Mouse (Mus musculus) gastrocnemius, postnatal 36 days (tissue): ENCODE data around the gene Cacna1e. TPM values are rescaled to one million over a fixed set of nuclear protein-coding genes. Genes with fewer than 3 reads are reported as not detected.

ENCODE experiments used
- DNase-seq, 2 experiments: peaks; one replicate each; pipeline ENCODE4 v3.0.0; 2022
- intact Hi-C: fragments of 180-260 bp; cut with DNase I; formaldehyde crosslinking; loops from one replicate; pipeline ENCODE4 v1.15.1; 2025
- total RNA-seq, 2 experiments: library from RNA; stranded (reverse); gene quantifications; 2 replicates each; pipeline ENCODE4 v1.2.3; 2021

Cacna1e gene
- total RNA-seq, 2 experiments from 2014 or later: 0.02 to 0.28 TPM

DNA sequence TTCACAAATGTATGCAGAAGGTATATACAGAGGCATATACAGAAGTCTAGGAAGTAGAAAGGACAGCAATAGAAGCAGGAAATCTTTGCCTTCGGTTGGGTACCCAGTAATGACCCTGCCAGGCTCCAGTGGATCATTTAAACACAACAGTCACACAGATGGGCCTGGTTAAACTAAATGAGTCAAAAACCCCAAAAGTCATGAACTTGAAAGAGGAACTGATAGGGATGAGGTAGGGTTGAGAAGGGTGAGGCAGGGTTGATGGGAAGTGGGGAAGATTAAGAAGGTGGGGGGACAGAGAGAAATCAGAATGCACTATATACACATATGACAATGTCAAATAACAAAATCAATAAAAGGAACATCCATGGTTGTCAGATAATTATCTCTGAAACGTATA lies 347.5 kb downstream of the Cacna1e start:
- DNase-seq: no peak
- intact Hi-C loops: no loop called here

- intact Hi-C loops: no loop called here
- no peak for DNase-seq
These were observed 351.0 kb downstream of the Cacna1e start for GRCm38 (mm10) chr1:154532987-154533940.

- intact Hi-C loops: no loop called here
- DNase-seq: no peak
These were observed 354.6 kb downstream of the Cacna1e start for GRCm38 (mm10) chr1:154529666-154530065.

DNA sequence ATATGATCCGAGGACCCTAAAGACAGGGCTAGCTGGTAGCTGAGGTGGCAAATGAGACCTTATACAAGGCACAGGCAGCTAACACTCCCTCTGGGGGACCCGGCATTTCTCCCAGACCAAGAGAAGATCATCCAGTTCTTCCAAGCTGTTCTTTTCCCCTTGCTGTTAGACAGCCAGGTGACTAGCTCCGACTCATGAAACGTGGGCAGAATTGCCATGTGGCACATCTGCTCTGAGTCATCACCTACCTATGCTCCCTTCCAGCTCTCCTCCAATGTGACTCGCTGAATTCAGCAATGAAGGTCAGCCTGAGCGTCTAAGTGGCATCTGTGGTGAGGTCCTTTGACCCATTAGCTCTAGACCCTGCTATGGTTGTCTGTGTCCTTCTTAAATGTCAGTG lies 355.5 kb downstream of the Cacna1e start:
- DNase-seq: no peak
- intact Hi-C loops: no loop called here

GRCm38 (mm10) chr1:154520715-154521114 lies 363.6 kb downstream of the Cacna1e start:
- intact Hi-C loops: no loop called here
- no peak for DNase-seq

DNA sequence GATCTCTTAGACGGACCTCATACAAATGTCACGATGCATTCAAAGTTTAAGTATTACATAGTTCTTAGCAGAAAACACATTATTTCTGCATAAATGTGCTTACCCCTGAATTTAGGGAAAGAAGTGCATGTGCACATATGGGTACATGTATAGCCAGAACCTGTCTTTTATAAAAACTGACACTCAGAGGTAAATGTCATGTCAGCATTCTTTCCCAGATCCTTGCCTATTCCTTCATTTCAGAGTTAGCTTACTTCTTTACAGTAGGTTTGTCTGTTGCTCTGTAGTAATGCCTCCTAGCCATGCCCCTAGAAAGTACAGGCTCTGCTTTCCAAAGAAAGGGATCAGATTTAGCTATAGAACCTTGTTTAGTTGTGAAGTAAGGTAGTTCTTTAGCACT lies 369.0 kb downstream of the Cacna1e start:
- intact Hi-C loops: no loop called here
- DNase-seq: no peak

- intact Hi-C loops: no loop called here
- no peak for DNase-seq
These were observed 372.6 kb downstream of the Cacna1e start for GRCm38 (mm10) chr1:154511736-154512135.

DNA sequence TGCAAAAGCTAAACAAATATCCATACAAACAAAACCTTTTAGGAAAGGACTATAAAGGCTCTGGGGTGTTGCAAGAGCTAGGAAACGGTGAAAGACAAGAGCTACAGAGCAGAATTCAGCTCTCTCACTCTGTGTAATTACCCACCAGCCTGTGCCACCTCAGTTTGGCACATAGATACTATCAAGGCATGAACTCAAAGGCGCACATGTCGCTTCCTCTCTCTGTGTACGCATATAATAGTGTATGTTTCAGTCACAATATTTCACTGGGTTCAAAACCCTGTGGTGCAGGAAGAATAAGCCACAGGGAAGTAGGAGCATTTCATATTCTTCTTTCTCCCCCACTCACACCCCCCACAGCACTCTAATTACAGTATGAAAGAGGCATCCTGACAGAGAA lies 380.3 kb downstream of the Cacna1e start:
- DNase-seq: no peak
- intact Hi-C loops: no loop called here

- intact Hi-C loops: no loop called here
- DNase-seq: no peak
These were observed 383.4 kb downstream of the Cacna1e start for GRCm38 (mm10) chr1:154500869-154501268.

GRCm38 (mm10) chr1:154500187-154500866 lies 384.0 kb downstream of the Cacna1e start:
- intact Hi-C loops: no loop called here
- no peak for DNase-seq

DNA sequence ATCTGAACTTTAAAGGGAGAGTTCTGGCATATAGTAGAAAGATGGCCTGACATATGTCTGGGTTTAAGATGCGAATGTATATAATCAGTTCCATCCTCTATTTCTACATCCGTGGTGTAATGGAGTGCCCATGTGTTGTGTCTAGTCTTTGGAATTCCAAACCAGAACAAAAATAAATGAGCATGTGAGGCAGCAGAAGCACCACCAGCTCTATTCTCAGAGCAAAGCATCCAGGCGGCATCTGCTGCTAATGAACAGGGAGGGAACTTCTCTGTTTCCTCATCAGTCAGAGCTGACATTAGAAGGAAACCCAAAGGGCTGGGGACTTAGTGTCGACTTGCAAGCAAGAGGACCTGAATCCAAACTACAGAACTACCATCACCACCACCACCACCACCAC lies 385.5 kb downstream of the Cacna1e start:
- no peak for DNase-seq
- intact Hi-C loops: no loop called here

DNA sequence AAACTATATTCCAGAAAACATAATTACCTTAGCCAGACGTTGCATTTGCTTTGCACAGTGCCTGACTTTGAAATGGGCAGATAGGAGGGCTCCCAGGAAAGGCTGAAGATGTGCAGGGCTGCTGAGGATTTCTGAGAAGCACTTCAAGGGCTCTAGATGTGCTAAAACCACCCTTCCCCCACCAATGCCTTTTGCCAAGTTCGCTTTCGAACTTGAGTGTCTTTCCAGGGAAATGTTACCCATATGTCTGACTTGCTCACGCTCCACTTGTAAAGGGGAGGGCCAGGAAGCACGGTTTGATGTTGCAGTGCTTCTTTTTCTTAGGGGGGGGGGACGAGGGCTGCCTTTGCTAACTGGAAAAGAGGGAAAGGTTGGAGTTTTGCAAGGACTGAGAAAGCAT lies 393.2 kb downstream of the Cacna1e start:
- DNase-seq: no peak
- intact Hi-C loops: no loop called here

GRCm38 (mm10) chr1:154476671-154477070 lies 407.6 kb downstream of the Cacna1e start:
- intact Hi-C loops: no loop called here
- no peak for DNase-seq

GRCm38 (mm10) chr1:154475706-154476105 lies 408.6 kb downstream of the Cacna1e start:
- intact Hi-C loops: no loop called here
- DNase-seq: no peak

DNA sequence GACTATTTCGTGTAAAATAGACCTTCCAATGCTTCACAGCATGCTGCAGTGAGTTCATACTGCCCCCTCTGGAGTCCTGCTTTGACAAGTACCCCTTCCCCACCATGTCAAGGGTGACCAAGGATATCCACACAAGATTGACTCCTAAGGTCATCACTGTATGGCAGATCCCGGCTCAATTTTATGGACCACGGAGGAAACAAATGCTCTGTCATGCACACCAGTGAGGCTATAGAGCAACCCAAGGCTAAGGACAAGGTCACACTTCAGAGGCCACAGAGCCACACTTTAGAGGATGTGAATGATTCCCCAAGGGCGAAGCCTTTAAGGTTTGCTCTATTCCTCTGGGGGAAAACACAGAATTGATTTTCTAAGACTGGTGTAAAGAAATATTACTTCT lies 410.1 kb downstream of the Cacna1e start:
- no peak for DNase-seq
- intact Hi-C loops: no loop called here

DNA sequence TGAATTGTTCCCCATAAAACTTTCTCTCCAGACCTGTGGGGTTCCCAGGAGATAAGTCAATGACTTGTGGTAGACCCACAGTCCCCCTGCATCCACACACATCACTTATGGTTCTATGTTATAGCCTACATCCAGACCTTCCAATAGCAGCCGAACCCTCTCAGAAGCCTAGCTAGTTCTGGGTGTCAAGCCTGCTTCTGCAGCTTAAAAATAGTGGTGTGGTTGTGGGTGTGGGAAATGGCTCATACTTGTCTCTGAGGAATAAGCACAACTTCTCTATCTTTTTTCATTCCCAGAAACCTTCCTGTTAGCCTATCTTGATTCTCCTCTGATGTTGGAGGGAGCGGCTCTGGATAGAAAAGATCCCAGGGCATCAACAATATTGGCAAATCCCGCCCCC lies 417.0 kb downstream of the Cacna1e start:
- DNase-seq: no peak
- intact Hi-C loops: no loop called here

DNA sequence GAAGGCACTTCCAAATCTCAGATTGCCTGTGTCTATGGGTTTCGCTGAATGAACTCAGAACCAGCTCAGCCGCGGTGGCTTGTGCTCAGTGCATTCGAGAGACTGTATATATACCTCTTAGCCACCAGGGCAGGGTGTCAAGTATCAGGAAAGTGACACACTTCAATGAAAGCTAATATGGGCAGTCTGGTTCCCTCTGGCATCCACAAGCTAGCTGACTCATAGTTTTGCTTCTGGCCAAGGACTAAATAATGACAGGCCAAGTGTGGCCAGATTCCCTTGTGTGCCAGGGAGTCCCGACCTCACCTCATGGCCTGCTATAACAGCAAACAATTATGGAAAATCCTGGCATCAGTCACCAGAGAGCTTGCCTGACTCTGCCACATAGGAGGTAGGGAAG lies 422.8 kb downstream of the Cacna1e start:
- DNase-seq: peak in 1 of 2 experiments; percentile 20
- intact Hi-C loops: no loop called here

GRCm38 (mm10) chr1:154460067-154460466 lies 424.2 kb downstream of the Cacna1e start:
- no peak for DNase-seq

GRCm38 (mm10) chr1:154458601-154459000 lies 425.7 kb downstream of the Cacna1e start:
- DNase-seq: no peak

More at GRCm38 (mm10) chr1:154460067-154460466, 424.2 kb downstream of the Cacna1e start:
- intact Hi-C loops: no loop called here

GRCm38 (mm10) chr1:154450799-154451198 lies 433.5 kb downstream of the Cacna1e start:
- intact Hi-C loops: no loop called here
- no peak for DNase-seq

More at GRCm38 (mm10) chr1:154458601-154459000, 425.7 kb downstream of the Cacna1e start:
- intact Hi-C loops: no loop called here

- intact Hi-C loops: no loop called here
- DNase-seq: no peak
These were observed 437.8 kb downstream of the Cacna1e start for GRCm38 (mm10) chr1:154446456-154446855.

- DNase-seq: no peak
These were observed 450.8 kb downstream of the Cacna1e start for GRCm38 (mm10) chr1:154433520-154433919.

More at GRCm38 (mm10) chr1:154433520-154433919, 450.8 kb downstream of the Cacna1e start:
- intact Hi-C loops: no loop called here
